Mouse (Mus musculus): ENCODE data around the gene Ccdc177. TPM values are rescaled to one million over a fixed set of nuclear protein-coding genes. Genes with fewer than 3 reads are reported as not detected.
"Not testable (repeated sequence)": the region's sequence is repeated elsewhere in the genome, so short reads cannot be mapped to it uniquely, and the experiment has no call there.

Gene Ccdc177
- polyA plus RNA-seq, 1 experiment from 2014 or later = 5.9 TPM

- no peaks in the 10 kb centered on the region for H3K27me3 ChIP-seq (replicated peaks)
- H3K4me1 ChIP-seq = peaks cover 29% of the 10 kb centered on the region
- H3K9me3 ChIP-seq = no peaks in the 10 kb centered on the region
- H3K4me2 ChIP-seq = peak overlapping the region; percentile 86
- no peak for ATAC-seq (replicated peaks)
- peak overlapping the region; percentile 99; the same call in 1 of the 2 replicates for H3K27ac ChIP-seq
- peak overlapping the region; percentile 91 for H3K4me3 ChIP-seq
- H3K9ac ChIP-seq = peak overlapping the region; percentile 71; the same call in 1 of the 2 replicates
- H3K36me3 ChIP-seq (replicated peaks) = no peaks in the 10 kb centered on the region
- 43% methylated on average over 6 of the region's 6 CpGs for WGBS
Observed at GRCm38 (mm10) chr12:80791571-80792444, 31.3 kb upstream of the Ccdc177 start.

GRCm38 (mm10) chr12:80790700-80791570 lies 30.4 kb upstream of the Ccdc177 start:
- H3K36me3 ChIP-seq (replicated peaks) = no peaks in the 10 kb centered on the region
- H3K4me3 ChIP-seq = peak overlapping the region; percentile 91
- H3K9ac ChIP-seq = peak overlapping the region; percentile 71

GRCm38 (mm10) chr12:80789849-80790694 lies 29.6 kb upstream of the Ccdc177 start, which contains the start of gene Susd6:
Susd6 (plus strand) TSS chr12:80790510.
- Histone ChIP-seq H3K4me1 (peaks cover 26% of the 10 kb centered on the region), H3K9ac (peak within 1 kb of the TSS; percentile 71), H3K4me3 (peak within 1 kb of the TSS; percentile 91), H3K9me3 (no peaks in the 10 kb centered on the region), H3K27ac (peak within 1 kb of the TSS; percentile 99), H3K4me2 (peak within 1 kb of the TSS; percentile 86), H3K36me3 (replicated peaks) (no peaks in the 10 kb centered on the region), H3K27me3 (replicated peaks) (no peaks in the 10 kb centered on the region)
- WGBS = 3% methylated on average over 52 of the region's 56 CpGs
- ATAC-seq (replicated peaks) = peak; percentile 98

More at GRCm38 (mm10) chr12:80790700-80791570, 30.4 kb upstream of the Ccdc177 start:
- Histone ChIP-seq H3K4me2 (peak overlapping the region; percentile 86), H3K27me3 (replicated peaks) (no peaks in the 10 kb centered on the region), H3K9me3 (no peaks in the 10 kb centered on the region), H3K4me1 (peaks cover 29% of the 10 kb centered on the region), H3K27ac (peak overlapping the region; percentile 99)
- WGBS = under 1% methylated on average over 79 of the region's 80 CpGs
- ATAC-seq (replicated peaks) = peak; percentile 81

- not testable (repeated sequence) for H3K4me2 ChIP-seq; H3K9me3 ChIP-seq; H3K27me3 ChIP-seq (replicated peaks); ATAC-seq (replicated peaks); H3K4me3 ChIP-seq; H3K36me3 ChIP-seq (replicated peaks)
- Histone ChIP-seq H3K9ac (0 out of 2 replicates have a peak overlapping the region, but pooled peaks have one; percentile 21), H3K27ac (peak overlapping the region; percentile 99; the same call in 1 of the 2 replicates), H3K4me1 (peaks cover 23% of the 10 kb centered on the region)
- 84% methylated on average over 4 of the region's 4 CpGs for WGBS
Observed at GRCm38 (mm10) chr12:80789276-80789675, 28.8 kb upstream of the Ccdc177 start.

- H3K4me3 ChIP-seq = no peak overlapping the region
- ATAC-seq (replicated peaks) = no peak
- 87% methylated on average over 3 of the region's 3 CpGs for WGBS
- peaks cover 23% of the 10 kb centered on the region for H3K4me1 ChIP-seq
- H3K36me3 ChIP-seq (replicated peaks) = no peaks in the 10 kb centered on the region
- H3K9ac ChIP-seq = no peak overlapping the region
- no peak overlapping the region for H3K4me2 ChIP-seq
- H3K27me3 ChIP-seq (replicated peaks) = no peaks in the 10 kb centered on the region
- H3K9me3 ChIP-seq = no peaks in the 10 kb centered on the region
- no peak overlapping the region for H3K27ac ChIP-seq
Observed at GRCm38 (mm10) chr12:80788188-80788587, 27.7 kb upstream of the Ccdc177 start.

GRCm38 (mm10) chr12:80787604-80788003 lies 27.1 kb upstream of the Ccdc177 start:
- Histone ChIP-seq H3K4me3 (no peak overlapping the region), H3K9ac (no peak overlapping the region), H3K27me3 (replicated peaks) (no peaks in the 10 kb centered on the region)

GRCm38 (mm10) chr12:80786591-80786990 lies 26.1 kb upstream of the Ccdc177 start:
- Histone ChIP-seq H3K9ac (no peak overlapping the region), H3K9me3 (no peaks in the 10 kb centered on the region), H3K4me3 (no peak overlapping the region), H3K27me3 (replicated peaks) (no peaks in the 10 kb centered on the region), H3K4me2 (no peak overlapping the region), H3K4me1 (peaks cover 10% of the 10 kb centered on the region), H3K27ac (no peak overlapping the region), H3K36me3 (replicated peaks) (no peaks in the 10 kb centered on the region)
- ATAC-seq (replicated peaks) = no peak
- 86% methylated on average over 1 of the region's 1 CpGs for WGBS

More at GRCm38 (mm10) chr12:80787604-80788003, 27.1 kb upstream of the Ccdc177 start:
- Histone ChIP-seq H3K36me3 (replicated peaks) (no peaks in the 10 kb centered on the region), H3K4me1 (peaks cover 20% of the 10 kb centered on the region), H3K9me3 (no peaks in the 10 kb centered on the region), H3K27ac (no peak overlapping the region), H3K4me2 (no peak overlapping the region)
- no peak for ATAC-seq (replicated peaks)
- 50% methylated on average over 11 of the region's 11 CpGs for WGBS

- H3K4me1 ChIP-seq = peaks cover 5% of the 10 kb centered on the region
- H3K27me3 ChIP-seq (replicated peaks) = no peaks in the 10 kb centered on the region
- WGBS = 94% methylated on average over 4 of the region's 4 CpGs
- no peak overlapping the region for H3K27ac ChIP-seq
- no peak overlapping the region for H3K4me2 ChIP-seq
- no peaks in the 10 kb centered on the region for H3K36me3 ChIP-seq (replicated peaks)
- no peak overlapping the region for H3K4me3 ChIP-seq
- no peaks in the 10 kb centered on the region for H3K9me3 ChIP-seq
- no peak for ATAC-seq (replicated peaks)
- H3K9ac ChIP-seq = no peak overlapping the region
Observed at GRCm38 (mm10) chr12:80785597-80785996, 25.1 kb upstream of the Ccdc177 start.

- 94% methylated on average over 5 of the region's 5 CpGs for WGBS
- H3K4me3 ChIP-seq = no peak overlapping the region
- no peaks in the 10 kb centered on the region for H3K9me3 ChIP-seq
- ATAC-seq (replicated peaks) = no peak
- H3K4me2 ChIP-seq = no peak overlapping the region
- H3K9ac ChIP-seq = no peak overlapping the region
- H3K4me1 ChIP-seq = peaks cover 5% of the 10 kb centered on the region
- H3K36me3 ChIP-seq (replicated peaks) = no peaks in the 10 kb centered on the region
- H3K27me3 ChIP-seq (replicated peaks) = no peaks in the 10 kb centered on the region
- no peak overlapping the region for H3K27ac ChIP-seq
Observed at GRCm38 (mm10) chr12:80785005-80785404, 24.5 kb upstream of the Ccdc177 start.

- no peak overlapping the region for H3K4me2 ChIP-seq
- no peaks in the 10 kb centered on the region for H3K27me3 ChIP-seq (replicated peaks)
- 81% methylated on average over 1 of the region's 1 CpGs for WGBS
- no peak overlapping the region for H3K9ac ChIP-seq
- no peak overlapping the region for H3K27ac ChIP-seq
- ATAC-seq (replicated peaks) = no peak
- no peaks in the 10 kb centered on the region for H3K9me3 ChIP-seq
- no peak overlapping the region for H3K4me3 ChIP-seq
- H3K4me1 ChIP-seq = no peaks in the 10 kb centered on the region
- no peaks in the 10 kb centered on the region for H3K36me3 ChIP-seq (replicated peaks)
Observed at GRCm38 (mm10) chr12:80783889-80784288, 23.4 kb upstream of the Ccdc177 start.

GRCm38 (mm10) chr12:80782892-80783291 lies 22.4 kb upstream of the Ccdc177 start:
- no peak for ATAC-seq (replicated peaks)
- WGBS = 55% methylated on average over 3 of the region's 3 CpGs

More at GRCm38 (mm10) chr12:80782892-80783291, 22.4 kb upstream of the Ccdc177 start:
- Histone ChIP-seq H3K4me2 (no peak overlapping the region), H3K4me3 (no peak overlapping the region), H3K27me3 (replicated peaks) (no peaks in the 10 kb centered on the region), H3K4me1 (no peaks in the 10 kb centered on the region), H3K27ac (no peak overlapping the region), H3K9me3 (no peaks in the 10 kb centered on the region), H3K9ac (no peak overlapping the region), H3K36me3 (replicated peaks) (no peaks in the 10 kb centered on the region)

Measured in midbrain, embryonic 15.5 days (tissue).